Mouse (Mus musculus) MEL (cell line): ENCODE results near the gene Arhgef1. TPM values are rescaled to one million over a fixed set of nuclear protein-coding genes. Genes with fewer than 3 reads are reported as not detected.
A peak's percentile ranks its signal among the peaks of the same experiment; 100 is the strongest.

Experiments used
- DNase-seq: peaks from one replicate; pipeline ENCODE4 v3.0.0; 2011; ENCODE audit warnings: low read depth, low spot score
- H3K27ac ChIP-seq: 2 replicates; pipeline ENCODE4 v1.5.1; 2012; ENCODE audit warnings: low read depth, mild to moderate bottlenecking, control low read depth, low read length, moderate library complexity; ENCODE audit not compliant: control insufficient read depth
- H3K27me3 ChIP-seq, 2 experiments: fragments of 150-350 bp in 1 of 2; sonication (generic) in 1 of 2; 2 replicates each; pipeline ENCODE4 v1.6.1; 2012; ENCODE audit warnings: low read length in 2 of 2, mild to moderate bottlenecking in 2 of 2, improper control_type of control experiment in 1 of 2, moderate library complexity in 1 of 2; ENCODE audit not compliant: insufficient read depth in 2 of 2, control insufficient read depth in 1 of 2
- H3K36me3 ChIP-seq, 2 experiments: 2 replicates each; pipeline ENCODE4 v1.6.1; 2012 to 2014; ENCODE audit warnings: low read length in 2 of 2, improper control_type of control experiment in 1 of 2, inconsistent platforms in 1 of 2, mild to moderate bottlenecking in 1 of 2; ENCODE audit not compliant: insufficient read depth in 2 of 2, control insufficient read depth in 1 of 2
- H3K4me1 ChIP-seq, 2 experiments: fragments of 150-350 bp in 1 of 2; sonication (generic) in 1 of 2; 2 replicates each; pipeline ENCODE4 v1.6.1; 2012; ENCODE audit warnings: low read length in 2 of 2, improper control_type of control experiment in 1 of 2, mild to moderate bottlenecking in 1 of 2; ENCODE audit not compliant: insufficient read depth in 2 of 2, control insufficient read depth in 1 of 2
- H3K4me3 ChIP-seq, 2 experiments: fragments of 150-350 bp in 1 of 2; sonication (generic) in 1 of 2; 2 replicates each; pipeline ENCODE4 v1.5.1; 2012; ENCODE audit warnings: low read depth in 2 of 2, low read length in 2 of 2, mild to moderate bottlenecking in 2 of 2, moderate library complexity in 2 of 2, control low read depth in 1 of 2, improper control_type of control experiment in 1 of 2; ENCODE audit not compliant: control insufficient read depth in 1 of 2, insufficient read depth in 1 of 2
- H3K79me2 ChIP-seq: 2 replicates; pipeline ENCODE4 v1.6.1; 2012; ENCODE audit warnings: mild to moderate bottlenecking, low read length, moderate library complexity; ENCODE audit not compliant: control insufficient read depth, poor library complexity, insufficient read depth
- H3K9ac ChIP-seq: 2 replicates; pipeline ENCODE4 v1.6.1; 2012; ENCODE audit warnings: low read depth, mild to moderate bottlenecking, control low read depth, low read length, moderate library complexity; ENCODE audit not compliant: control insufficient read depth, poor library complexity, severe bottlenecking
- H3K9me3 ChIP-seq: fragments of 150-350 bp; sonication (generic); replicated peaks from 2 replicates; pipeline ENCODE4 v1.6.1; 2012; ENCODE audit warnings: mild to moderate bottlenecking, low read length, improper control_type of control experiment, moderate library complexity; ENCODE audit not compliant: insufficient read depth
- CHD2 ChIP-seq: IDR thresholded peaks from 2 replicates; pipeline ENCODE4 v1.6.1; 2011; ENCODE audit warnings: low read length, improper control_type of control experiment
- ETS1 ChIP-seq: IDR thresholded peaks from 2 replicates; pipeline ENCODE4 v1.6.1; 2012; ENCODE audit warnings: low read depth, mild to moderate bottlenecking, inconsistent platforms, low read length, improper control_type of control experiment, moderate library complexity
- GATA1 ChIP-seq: IDR thresholded peaks from 2 replicates; pipeline ENCODE4 v1.6.1; 2011; ENCODE audit warnings: low read depth, low read length, improper control_type of control experiment
- MAX ChIP-seq: IDR thresholded peaks from 2 replicates; pipeline ENCODE4 v1.6.1; 2011; ENCODE audit warnings: low read length, improper control_type of control experiment
- MEF2A ChIP-seq: IDR thresholded peaks from 2 replicates; pipeline ENCODE4 v1.6.1; 2014; ENCODE audit warnings: low read depth, mild to moderate bottlenecking, inconsistent platforms, low read length, improper control_type of control experiment; ENCODE audit not compliant: poor library complexity, insufficient replicate concordance, severe bottlenecking; ENCODE audit errors: extremely low read depth
- MXI1 ChIP-seq: IDR thresholded peaks from 2 replicates; pipeline ENCODE4 v1.6.1; 2011; ENCODE audit warnings: mild to moderate bottlenecking, low read depth, low read length, improper control_type of control experiment
- MYB ChIP-seq: IDR thresholded peaks from 2 replicates; pipeline ENCODE4 v1.6.1; 2011; ENCODE audit warnings: mild to moderate bottlenecking, low read depth, low read length, improper control_type of control experiment
- NRF1 ChIP-seq: IDR thresholded peaks from 2 replicates; pipeline ENCODE4 v1.6.1; 2014; ENCODE audit warnings: low read depth, mild to moderate bottlenecking, inconsistent platforms, low read length, improper control_type of control experiment, moderate library complexity; ENCODE audit not compliant: poor library complexity, insufficient read depth, severe bottlenecking
- POLR2AphosphoS2 ChIP-seq: IDR thresholded peaks from 2 replicates; pipeline ENCODE4 v1.6.1; 2011; ENCODE audit warnings: low read length, improper control_type of control experiment
- RAD21 ChIP-seq: IDR thresholded peaks from 2 replicates; pipeline ENCODE4 v1.6.1; 2011; ENCODE audit warnings: mild to moderate bottlenecking, low read depth, low read length, improper control_type of control experiment
- SIN3A ChIP-seq: IDR thresholded peaks from 2 replicates; pipeline ENCODE4 v1.6.1; 2012; ENCODE audit warnings: low read length, improper control_type of control experiment, inconsistent platforms
- TAL1 ChIP-seq: IDR thresholded peaks from 2 replicates; pipeline ENCODE4 v1.6.1; 2012; ENCODE audit warnings: mild to moderate bottlenecking, inconsistent platforms, low read length, moderate library complexity, mixed read lengths
- TBP ChIP-seq: IDR thresholded peaks from 2 replicates; pipeline ENCODE4 v1.8.0; 2011; ENCODE audit warnings: low read depth, low read length, improper control_type of control experiment
- TCF12 ChIP-seq: IDR thresholded peaks from 2 replicates; pipeline ENCODE4 v1.6.1; 2014; ENCODE audit warnings: low read depth, mild to moderate bottlenecking, inconsistent platforms, low read length, improper control_type of control experiment, moderate library complexity
- USF1 ChIP-seq: IDR thresholded peaks from 2 replicates; pipeline ENCODE4 v1.6.1; 2014; ENCODE audit warnings: low read depth, mild to moderate bottlenecking, inconsistent platforms, low read length, improper control_type of control experiment, moderate library complexity
- ZC3H11A ChIP-seq: IDR thresholded peaks from 2 replicates; pipeline ENCODE4 v1.6.1; 2012; ENCODE audit warnings: low read depth, mild to moderate bottlenecking, inconsistent platforms, low read length, improper control_type of control experiment
- ZNF384 ChIP-seq: IDR thresholded peaks from 2 replicates; pipeline ENCODE4 v1.6.1; 2012; ENCODE audit warnings: low read depth, mild to moderate bottlenecking, inconsistent platforms, low read length, improper control_type of control experiment
- polyA plus RNA-seq, 2 experiments: library from polyadenylated mRNA; stranded (reverse) in 1 of 2; unstranded in 1 of 2; fragments of >175 nt in 1 of 2; fragments of >200 nt in 1 of 2; gene quantifications; 2 replicates each; pipeline versions ENCODE4 v1.2.1 to v1.2.4; 2012; ENCODE audit warnings: low replicate concordance in 2 of 2, low read depth in 1 of 2; ENCODE audit not compliant: insufficient read length in 2 of 2, insufficient read depth in 1 of 2, missing spikeins in 1 of 2
- total RNA-seq: library from RNA; depleted of rRNA; stranded (reverse); fragments of 300-350 nt; gene quantifications from 2 replicates; pipeline ENCODE4 v1.2.3, GENCODE M21; 2012

Arhgef1 gene
- total and polyA plus RNA-seq, 3 experiments, result 53.3 to 163 TPM; not detected in 1

DNA sequence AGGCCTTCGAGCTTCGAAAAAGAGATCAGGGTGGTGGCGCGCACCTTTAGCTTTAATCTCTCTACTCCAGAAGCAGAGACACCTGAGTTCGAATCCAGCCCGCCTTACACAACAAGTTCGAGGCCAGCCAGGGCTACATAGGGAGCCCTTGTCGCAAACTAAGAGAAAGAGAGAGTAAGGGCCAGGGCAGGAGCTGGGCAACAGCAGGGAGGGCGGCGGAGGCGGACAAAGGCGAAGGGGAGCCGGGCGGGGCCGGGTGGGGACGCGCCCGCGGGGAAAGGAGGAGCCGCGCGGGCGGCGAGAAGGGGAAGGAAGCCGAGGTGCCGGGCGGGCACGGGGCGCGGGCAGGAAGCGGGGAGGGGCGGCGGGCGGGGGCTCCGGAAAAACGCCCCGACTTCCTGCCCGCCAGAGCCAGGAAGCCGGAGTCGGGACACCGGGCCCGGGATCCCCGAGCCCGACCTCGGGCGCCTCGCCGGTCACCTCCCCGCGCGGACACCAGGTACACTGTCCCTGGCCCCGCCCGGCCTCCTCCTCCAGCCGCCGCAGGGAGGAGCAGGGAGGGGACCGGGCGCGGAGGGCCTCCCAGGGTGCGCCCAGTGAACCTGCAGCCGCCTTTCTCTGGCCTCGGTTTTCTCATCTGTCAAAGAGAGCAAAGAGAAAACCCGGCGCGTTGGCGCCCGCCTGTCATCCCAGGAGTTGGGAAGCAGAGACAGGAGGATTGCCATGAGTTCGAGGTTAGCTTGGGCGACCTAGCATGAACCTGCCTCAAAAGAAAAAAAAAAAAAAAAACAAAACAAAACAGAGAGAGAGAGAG lies at the start of gene Arhgef1 (continued):
- TF ChIP-seq NRF1, result no peak
- peak; percentile 22; the same call in 1 of the 2 replicates for TF ChIP-seq ETS1
- no peak; the same call in 1 of the 2 replicates for TF ChIP-seq SIN3A
- TF ChIP-seq ZC3H11A, result no peak
- TF ChIP-seq TBP, result no peak

DNA sequence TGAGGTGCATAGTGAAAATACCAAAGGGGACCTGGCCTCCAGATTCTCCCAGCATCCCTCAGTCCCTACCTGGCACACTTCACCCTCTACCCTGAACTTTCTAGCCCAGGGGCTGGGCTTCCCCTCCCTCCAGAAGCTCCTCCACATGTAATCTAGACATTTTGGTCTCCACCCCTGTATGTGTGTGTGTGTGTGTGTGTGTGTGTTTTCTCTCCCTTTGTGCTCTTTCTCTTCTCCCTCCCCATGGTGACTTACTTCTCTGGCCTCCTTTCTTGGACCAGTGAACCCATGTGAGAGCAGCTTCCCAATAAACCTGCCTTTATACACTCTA lies 49.5 kb upstream of the Arhgef1 start:
- H3K27me3 ChIP-seq, result no peaks in the 10 kb centered on the region
- no peaks in the 10 kb centered on the region for H3K9me3 ChIP-seq
- H3K36me3 ChIP-seq, result peaks cover 0 to 15% of the 10 kb centered on the region in 2 experiments; a peak in 2 of 4 replicates
- peaks cover 7 to 15% of the 10 kb centered on the region in 2 experiments for H3K4me1 ChIP-seq
- TF ChIP-seq TAL1 (no peak), ZNF384 (0 out of 2 replicates have a peak, but pooled peaks have one; percentile 22), RAD21 (no peak), ETS1 (no peak), USF1 (no peak), SIN3A (peak; percentile 41; the same call in 1 of the 2 replicates), MAX (0 out of 2 replicates have a peak, but pooled peaks have one; percentile 51), NRF1 (no peak), MXI1 (peak; percentile 38; the same call in 1 of the 2 replicates), TCF12 (no peak), MYB (no peak), POLR2AphosphoS2 (no peak), CHD2 (no peak), MEF2A (no peak), GATA1 (no peak)
- DNase-seq, result no peak
- H3K27ac ChIP-seq, result peak overlapping the region; percentile 97
- peak overlapping the region; percentile 37 to 44 for H3K4me3 ChIP-seq
- peak overlapping the region; percentile 73 for H3K9ac ChIP-seq
- H3K79me2 ChIP-seq, result no peaks in the 10 kb centered on the region; the same call in 1 of the 2 replicates
